Mouse (Mus musculus) liver, postnatal 0 days (tissue): ENCODE measurements around the gene Mmp23.

Experiments used
- CTCF ChIP-seq: sonication (generic); IDR thresholded peaks from 2 replicates; pipeline ENCODE4 v1.5.1; 2016; ENCODE audit warnings: antibody characterized with exemption, low read depth
- EP300 ChIP-seq: IDR thresholded peaks from 2 replicates; pipeline ENCODE4 v1.6.1; 2016; ENCODE audit warnings: antibody characterized with exemption, low read depth, mild to moderate bottlenecking

DNA sequence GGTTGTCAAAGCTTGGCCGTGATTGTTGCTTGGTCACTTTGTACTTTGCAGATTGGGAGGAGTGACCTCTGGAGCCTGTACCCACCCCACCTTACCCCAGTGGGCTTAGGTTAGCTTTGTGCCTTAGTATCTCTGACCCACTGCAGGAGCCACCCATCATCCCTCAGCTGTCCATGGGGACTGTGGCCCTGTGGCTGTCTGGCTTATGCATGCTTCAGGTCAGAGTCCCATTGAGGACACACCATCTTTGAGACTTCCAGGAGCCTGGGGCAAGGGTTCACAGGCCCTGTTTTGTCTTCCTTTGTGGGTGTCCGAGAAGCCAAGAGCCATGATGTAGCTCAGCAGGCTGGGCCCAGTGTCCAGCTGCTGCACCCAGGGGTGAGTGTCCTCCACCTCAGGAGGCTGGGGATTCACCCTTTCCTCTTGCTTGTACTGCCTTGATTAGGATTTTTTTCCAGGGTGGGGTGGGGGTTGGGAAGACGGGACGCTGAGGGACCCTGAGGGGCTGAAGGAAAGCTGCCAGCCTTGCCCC lies 42.4 kb upstream of the Mmp23 start:
- no peak for TF ChIP-seq CTCF
- no peak for TF ChIP-seq EP300
